Mouse (Mus musculus) ES-Bruce4 (cell line): ENCODE data around the gene Foxs1.

ENCODE experiments used
- CTCF ChIP-seq: IDR thresholded peaks from one replicate; pipeline ENCODE4 v1.8.1; 2011; ENCODE audit warnings: low read depth, low read length
- EP300 ChIP-seq: IDR thresholded peaks from 2 replicates; pipeline ENCODE4 v1.6.1; 2011; ENCODE audit warnings: low read depth, low read length; ENCODE audit not compliant: insufficient read depth
- POLR2A ChIP-seq: IDR thresholded peaks from one replicate; pipeline ENCODE4 v1.8.1; 2011; ENCODE audit warnings: low read length; ENCODE audit not compliant: insufficient read depth

GRCm38 (mm10) chr2:152951065-152951849, 18.2 kb upstream of the Foxs1 start, which contains the start of gene Dusp15:
- TF ChIP-seq EP300 (no peak), CTCF (no peak), POLR2A (no peak)
